Mouse (Mus musculus) cerebellum, adult 2 months (tissue): Measurements from ENCODE around the gene Shprh.

Source experiments
- CTCF ChIP-seq: fragments of 200-500 bp; IDR thresholded peaks from 2 replicates; pipeline ENCODE4 v1.5.1; 2011; ENCODE audit warnings: low read depth, mild to moderate bottlenecking, control low read depth, low read length, moderate library complexity, borderline replicate concordance; ENCODE audit not compliant: insufficient read depth
- POLR2A ChIP-seq: fragments of 200-500 bp; IDR thresholded peaks from 2 replicates; pipeline ENCODE4 v1.6.1; 2011; ENCODE audit warnings: low read length, control low read depth, borderline replicate concordance; ENCODE audit not compliant: insufficient read depth

GRCm38 (mm10) chr10:11199980-11200379 lies 50.8 kb downstream of the Shprh start:
- TF ChIP-seq CTCF = no peak
- TF ChIP-seq POLR2A = no peak
